Mouse (Mus musculus) stomach, embryonic 15.5 days (tissue): ENCODE measurements around the gene C130079G13Rik. TPM values are rescaled to one million over a fixed set of nuclear protein-coding genes. Genes with fewer than 3 reads are reported as not detected.
"Not testable (repeated sequence)": the region's sequence is repeated elsewhere in the genome, so short reads cannot be mapped to it uniquely, and the experiment has no call there.

Source experiments
- ATAC-seq: fragments of 200-750 bp; cut with Nextera tagmentation; 2 replicates; pipeline ENCODE4 v1.8.0; 2017; ENCODE audit warnings: low read depth, moderate number of reproducible peaks, moderate TSS enrichment; ENCODE audit not compliant: insufficient read depth, low FRiP score
- H3K27ac ChIP-seq: fragments of 300-500 bp; sonication (generic); 2 replicates; pipeline ENCODE4 v1.5.1; 2015; ENCODE audit warnings: mild to moderate bottlenecking, inconsistent platforms
- H3K27me3 ChIP-seq: fragments of 300-500 bp; sonication (generic); replicated peaks from 2 replicates; pipeline ENCODE4 v1.6.1; 2015; ENCODE audit warnings: inconsistent platforms
- H3K36me3 ChIP-seq: fragments of 300-500 bp; sonication (generic); 2 replicates; pipeline ENCODE4 v1.6.1; 2015; ENCODE audit warnings: inconsistent platforms
- H3K4me1 ChIP-seq: fragments of 300-500 bp; sonication (generic); 2 replicates; pipeline ENCODE4 v1.6.1; 2015; ENCODE audit warnings: inconsistent platforms
- H3K4me2 ChIP-seq: fragments of 300-500 bp; sonication (generic); 2 replicates; pipeline ENCODE4 v1.6.1; 2015; ENCODE audit warnings: mild to moderate bottlenecking, inconsistent platforms
- H3K4me3 ChIP-seq: fragments of 300-500 bp; sonication (generic); replicated peaks from 2 replicates; pipeline ENCODE4 v1.5.1; 2015; ENCODE audit warnings: inconsistent platforms
- H3K9ac ChIP-seq: fragments of 300-500 bp; sonication (generic); 2 replicates; pipeline ENCODE4 v1.6.1; 2015; ENCODE audit warnings: inconsistent platforms
- H3K9me3 ChIP-seq: fragments of 300-500 bp; sonication (generic); 2 replicates; pipeline ENCODE4 v1.6.1; 2016; ENCODE audit warnings: inconsistent platforms
- WGBS: fragments of 180-500 bp; shearing (Covaris S2); methylation state at CpG from one replicate; pipeline ENCODE4 v1.1.7; 2015; 5-methylcytosine and 5-hydroxymethylcytosine counted together
- polyA plus RNA-seq: library from polyadenylated mRNA; unstranded; fragments of >200 nt; fragmentation: Nextera tagmentation; extraction: Ambion mirVana; gene quantifications from 2 replicates; pipeline ENCODE4 v1.2.1, GENCODE M21; 2015

C130079G13Rik gene
- polyA plus RNA-seq: not detected in 2 replicates

- no peaks in the 10 kb centered on the region for H3K9me3 ChIP-seq
- H3K4me2 ChIP-seq: no peak within 1 kb of the TSS
- WGBS: 90% methylated on average over 2 of the region's 2 CpGs
- no peaks in the 10 kb centered on the region for H3K4me1 ChIP-seq
- H3K27ac ChIP-seq: no peak within 1 kb of the TSS
- no peaks in the 10 kb centered on the region for H3K27me3 ChIP-seq
- ATAC-seq: no peak
- no peak within 1 kb of the TSS for H3K4me3 ChIP-seq
- no peaks in the 10 kb centered on the region for H3K36me3 ChIP-seq
- no peak within 1 kb of the TSS for H3K9ac ChIP-seq
These were observed at the start of gene C130079G13Rik for GRCm38 (mm10) chr3:59924914-59925313. TSS of gene C130079G13Rik (plus strand) at chr3:59925214.

GRCm38 (mm10) chr3:59877601-59878000 lies 47.4 kb upstream of the C130079G13Rik start:
- H3K4me1 ChIP-seq, H3K9ac ChIP-seq, H3K9me3 ChIP-seq, H3K27ac ChIP-seq, H3K36me3 ChIP-seq, H3K4me2 ChIP-seq, H3K4me3 ChIP-seq, H3K27me3 ChIP-seq, ATAC-seq: not testable (repeated sequence)
- 62% methylated on average over 1 of the region's 1 CpGs for WGBS

GRCm38 (mm10) chr3:59879801-59880554 lies 45.0 kb upstream of the C130079G13Rik start:
- ATAC-seq, H3K4me1 ChIP-seq, H3K36me3 ChIP-seq, H3K9ac ChIP-seq, H3K27ac ChIP-seq, H3K4me2 ChIP-seq, H3K4me3 ChIP-seq, H3K9me3 ChIP-seq, H3K27me3 ChIP-seq: not testable (repeated sequence)
- WGBS: 79% methylated on average over 7 of the region's 7 CpGs

- 68% methylated on average over 2 of the region's 2 CpGs for WGBS
- H3K27ac ChIP-seq: no peak overlapping the region
- ATAC-seq: no peak
These were observed 31.7 kb upstream of the C130079G13Rik start for GRCm38 (mm10) chr3:59893276-59893675.

GRCm38 (mm10) chr3:59934621-59935020 lies 9.6 kb downstream of the C130079G13Rik start:
- H3K9ac ChIP-seq: no peak overlapping the region
- H3K27ac ChIP-seq: no peak overlapping the region
- no peaks in the 10 kb centered on the region for H3K9me3 ChIP-seq
- no peaks in the 10 kb centered on the region for H3K27me3 ChIP-seq
- H3K4me3 ChIP-seq: no peak overlapping the region
- 56% methylated on average over 1 of the region's 1 CpGs for whole genome bisulfite sequencing
- H3K4me1 ChIP-seq: no peaks in the 10 kb centered on the region
- no peak for ATAC-seq
- no peak overlapping the region for H3K4me2 ChIP-seq
- no peaks in the 10 kb centered on the region for H3K36me3 ChIP-seq

More at GRCm38 (mm10) chr3:59893276-59893675, 31.7 kb upstream of the C130079G13Rik start:
- Histone ChIP-seq H3K4me2 (no peak overlapping the region), H3K36me3 (no peaks in the 10 kb centered on the region), H3K9ac (no peak overlapping the region), H3K4me3 (no peak overlapping the region), H3K4me1 (no peaks in the 10 kb centered on the region), H3K9me3 (no peaks in the 10 kb centered on the region), H3K27me3 (no peaks in the 10 kb centered on the region)

GRCm38 (mm10) chr3:59947294-59947950 lies 22.4 kb downstream of the C130079G13Rik start:
- Histone ChIP-seq H3K36me3 (no peaks in the 10 kb centered on the region), H3K4me2 (no peak overlapping the region), H3K9me3 (no peaks in the 10 kb centered on the region), H3K4me3 (no peak overlapping the region), H3K27me3 (no peaks in the 10 kb centered on the region), H3K9ac (no peak overlapping the region), H3K4me1 (no peaks in the 10 kb centered on the region), H3K27ac (no peak overlapping the region)
- no peak for ATAC-seq
- 92% methylated on average over 10 of the region's 10 CpGs for whole genome bisulfite sequencing

- WGBS: 86% methylated on average over 5 of the region's 5 CpGs
- H3K4me1 ChIP-seq: no peaks in the 10 kb centered on the region
- ATAC-seq: no peak
These were observed 45.9 kb downstream of the C130079G13Rik start for GRCm38 (mm10) chr3:59970891-59971290.

GRCm38 (mm10) chr3:59974591-59974990 lies 49.6 kb downstream of the C130079G13Rik start:
- Histone ChIP-seq H3K4me2 (no peak overlapping the region), H3K4me3 (no peak overlapping the region), H3K27ac (no peak overlapping the region), H3K36me3 (no peaks in the 10 kb centered on the region), H3K9ac (no peak overlapping the region), H3K9me3 (no peaks in the 10 kb centered on the region), H3K27me3 (no peaks in the 10 kb centered on the region), H3K4me1 (no peaks in the 10 kb centered on the region)
- no peak for ATAC-seq

More at GRCm38 (mm10) chr3:59970891-59971290, 45.9 kb downstream of the C130079G13Rik start:
- Histone ChIP-seq H3K27ac (no peak overlapping the region), H3K9me3 (no peaks in the 10 kb centered on the region), H3K27me3 (no peaks in the 10 kb centered on the region), H3K4me3 (no peak overlapping the region), H3K4me2 (no peak overlapping the region), H3K36me3 (no peaks in the 10 kb centered on the region), H3K9ac (no peak overlapping the region)

Other genes starting within 250 kb of the C130079G13Rik start
- gene Gm5538, start 195.4 kb upstream of the C130079G13Rik start, polyA plus RNA-seq: not detected in 2 replicates
- gene Gm8298, start 64.2 kb upstream of the C130079G13Rik start, polyA plus RNA-seq: not detected in 2 replicates
- gene Aadacl2, start 81.5 kb downstream of the C130079G13Rik start, polyA plus RNA-seq: 0.30 and 0.35 TPM in 2 replicates
- gene Aadac, start 100.5 kb downstream of the C130079G13Rik start, polyA plus RNA-seq: 49.1 and 51.1 TPM in 2 replicates
- 0.75 and 0.96 TPM in 2 replicates for gene Sucnr1, start 156.7 kb downstream of the C130079G13Rik start, polyA plus RNA-seq